Mouse (Mus musculus): ENCODE results near the gene Vcp.

DNA sequence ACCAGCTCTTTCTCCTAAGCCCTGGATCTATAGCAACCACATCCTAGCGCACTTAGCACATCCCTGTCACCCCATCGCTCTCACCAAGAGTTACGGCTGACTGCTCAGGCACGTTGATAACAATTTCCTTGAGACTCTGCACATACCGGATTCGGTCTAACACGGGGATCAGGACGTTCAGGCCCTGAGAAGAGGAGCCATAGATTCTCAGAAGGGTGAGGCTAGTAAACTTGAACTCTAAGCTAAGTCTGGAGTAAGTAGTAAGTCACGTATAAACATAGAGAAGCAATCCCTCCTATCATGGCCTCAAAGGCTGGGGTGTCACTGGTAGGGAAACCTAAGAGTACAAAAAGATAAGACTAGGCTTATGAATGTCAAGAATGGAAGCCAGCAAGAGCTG is 30.0 kb upstream of the Vcp start:
- no peak for TF ChIP-seq POLR2A (IDR thresholded peaks at IDR 0.05; ENCODE audit: insufficient read depth, low read depth, low read length)
- TF ChIP-seq EP300 (IDR thresholded peaks at IDR 0.05; ENCODE audit: insufficient read depth, low read depth, low read length) = no peak

Measured in heart, adult 2 months (tissue).